Mouse (Mus musculus) liver, postnatal 0 days (tissue): ENCODE measurements at regions not wholly inside any gene's neighbourhood (a gene's known extent, or its start where the extent isn't known, plus 50 kb on each side); places are given as distances from the start of the nearest gene placed in this dataset.
A peak's percentile ranks its signal among the peaks of the same experiment; 100 is the strongest.
"Not testable (repeated sequence)": the region's sequence is repeated elsewhere in the genome, so short reads cannot be mapped to it uniquely, and the experiment has no call there.

Source experiments
- ATAC-seq: fragments of 200-750 bp; cut with Nextera tagmentation; 2 replicates; pipeline ENCODE4 v1.8.0; 2017; ENCODE audit warnings: mild to moderate bottlenecking, moderate library complexity
- DNase-seq: peaks from one replicate; pipeline ENCODE4 v3.0.0-alpha.2; 2016
- H3K27ac ChIP-seq: fragments of 300-500 bp; sonication (generic); 2 replicates; pipeline ENCODE4 v1.5.1; 2014; ENCODE audit warnings: antibody characterized with exemption, moderate library complexity, mild to moderate bottlenecking, low read depth
- H3K27me3 ChIP-seq: fragments of 300-500 bp; sonication (generic); 2 replicates; pipeline ENCODE4 v1.6.1; 2014; ENCODE audit warnings: low read length, control low read depth, mixed read lengths; ENCODE audit not compliant: insufficient read depth
- H3K36me3 ChIP-seq: fragments of 300-500 bp; sonication (generic); replicated peaks from 2 replicates; pipeline ENCODE4 v1.6.1; 2014; ENCODE audit warnings: mild to moderate bottlenecking, control low read depth, low read length, moderate library complexity, mixed read lengths; ENCODE audit not compliant: insufficient read depth
- H3K4me1 ChIP-seq: fragments of 300-500 bp; sonication (generic); 2 replicates; pipeline ENCODE4 v1.6.1; 2014; ENCODE audit warnings: antibody characterized with exemption, mild to moderate bottlenecking, control low read depth; ENCODE audit not compliant: insufficient read depth
- H3K4me2 ChIP-seq: fragments of 300-500 bp; sonication (generic); 2 replicates; pipeline ENCODE4 v1.6.1; 2014; ENCODE audit warnings: low read depth, mild to moderate bottlenecking, low read length, moderate library complexity, mixed read lengths
- H3K4me3 ChIP-seq: fragments of 300-500 bp; sonication (generic); 2 replicates; pipeline ENCODE4 v1.5.1; 2014; ENCODE audit warnings: low read depth, low read length
- H3K9ac ChIP-seq: fragments of 300-500 bp; sonication (generic); replicated peaks from 2 replicates; pipeline ENCODE4 v1.6.1; 2014; ENCODE audit warnings: mild to moderate bottlenecking, moderate library complexity
- H3K9me3 ChIP-seq: fragments of 300-500 bp; sonication (generic); 2 replicates; pipeline ENCODE4 v1.6.1; 2016; ENCODE audit warnings: mild to moderate bottlenecking, control low read depth, low read length, mixed read lengths
- CTCF ChIP-seq: sonication (generic); IDR thresholded peaks from 2 replicates; pipeline ENCODE4 v1.5.1; 2016; ENCODE audit warnings: antibody characterized with exemption, low read depth
- EP300 ChIP-seq: IDR thresholded peaks from 2 replicates; pipeline ENCODE4 v1.6.1; 2016; ENCODE audit warnings: antibody characterized with exemption, low read depth, mild to moderate bottlenecking
- WGBS: fragments of 180-500 bp; shearing (Covaris S2); extraction: QIAGEN DNeasy Blood & Tissue Kit; methylation state at CpG from one replicate; pipeline ENCODE4 v1.1.7; 2014; ENCODE audit not compliant: insufficient replicate concordance; 5-methylcytosine and 5-hydroxymethylcytosine counted together

- H3K9ac ChIP-seq: no peak overlapping the region
- H3K4me3 ChIP-seq: no peak overlapping the region
- no peaks in the 10 kb centered on the region for H3K27me3 ChIP-seq
- DNase-seq (no peak), ATAC-seq (no peak)
- no peaks in the 10 kb centered on the region for H3K36me3 ChIP-seq
- TF ChIP-seq CTCF: no peak
- no peak for TF ChIP-seq EP300
- no peak overlapping the region for H3K4me2 ChIP-seq
- H3K9me3 ChIP-seq: no peaks in the 10 kb centered on the region
- WGBS: 69% methylated on average over 12 of the region's 12 CpGs
- H3K4me1 ChIP-seq: no peaks in the 10 kb centered on the region
- H3K27ac ChIP-seq: no peak overlapping the region
Measured at GRCm38 (mm10) chr11:114483823-114484667, 184.3 kb upstream of the Rpl38 start.

GRCm38 (mm10) chr11:114483350-114483749, 185.0 kb upstream of the Rpl38 start:
- WGBS: 72% methylated on average over 7 of the region's 7 CpGs
- not testable (repeated sequence) for H3K9me3 ChIP-seq, H3K4me3 ChIP-seq, DNase-seq, H3K9ac ChIP-seq, H3K27ac ChIP-seq, ATAC-seq, H3K4me1 ChIP-seq, H3K4me2 ChIP-seq, H3K27me3 ChIP-seq, H3K36me3 ChIP-seq

GRCm38 (mm10) chr11:114482070-114482469, 186.3 kb upstream of the Rpl38 start:
- ATAC-seq: no peak
- DNase-seq: no peak
- Histone ChIP-seq H3K4me2 (no peak overlapping the region), H3K9ac (no peak overlapping the region), H3K9me3 (no peaks in the 10 kb centered on the region), H3K27ac (no peak overlapping the region), H3K36me3 (no peaks in the 10 kb centered on the region), H3K4me3 (no peak overlapping the region), H3K4me1 (no peaks in the 10 kb centered on the region), H3K27me3 (no peaks in the 10 kb centered on the region)
- no peak for TF ChIP-seq CTCF
- no peak for TF ChIP-seq EP300
- WGBS: 43% methylated on average over 10 of the region's 10 CpGs

GRCm38 (mm10) chr11:114481037-114481436, 187.3 kb upstream of the Rpl38 start:
- Histone ChIP-seq H3K27me3 (no peaks in the 10 kb centered on the region), H3K4me1 (no peaks in the 10 kb centered on the region), H3K27ac (no peak overlapping the region), H3K36me3 (no peaks in the 10 kb centered on the region), H3K4me3 (no peak overlapping the region), H3K9me3 (no peaks in the 10 kb centered on the region), H3K4me2 (no peak overlapping the region), H3K9ac (no peak overlapping the region)
- no peak for TF ChIP-seq EP300
- 62% methylated on average over 7 of the region's 7 CpGs for WGBS
- ATAC-seq (no peak), DNase-seq (no peak)

- Histone ChIP-seq H3K4me1 (no peaks in the 10 kb centered on the region), H3K9me3 (no peaks in the 10 kb centered on the region)
Measured at GRCm38 (mm10) chr11:114480119-114480540, 188.2 kb upstream of the Rpl38 start.

GRCm38 (mm10) chr11:114478736-114479135, 189.6 kb upstream of the Rpl38 start:
- WGBS: 18% methylated on average over 7 of the region's 7 CpGs
- H3K4me3 ChIP-seq: no peak overlapping the region
- no peak overlapping the region for H3K9ac ChIP-seq
- H3K4me2 ChIP-seq: peak overlapping the region; percentile 45; the same call in 1 of the 2 replicates
- H3K27me3 ChIP-seq: no peaks in the 10 kb centered on the region
- no peaks in the 10 kb centered on the region for H3K4me1 ChIP-seq
- no peak overlapping the region for H3K27ac ChIP-seq
- DNase-seq: no peak
- no peak for ATAC-seq
- H3K36me3 ChIP-seq: no peaks in the 10 kb centered on the region
- TF ChIP-seq EP300 (no peak), CTCF (no peak)
- no peaks in the 10 kb centered on the region for H3K9me3 ChIP-seq

More at GRCm38 (mm10) chr11:114480119-114480540, 188.2 kb upstream of the Rpl38 start:
- no peak overlapping the region for H3K9ac ChIP-seq
- ATAC-seq: no peak
- H3K36me3 ChIP-seq: no peaks in the 10 kb centered on the region
- TF ChIP-seq EP300 (no peak), CTCF (no peak)
- no peak for DNase-seq
- no peaks in the 10 kb centered on the region for H3K27me3 ChIP-seq
- WGBS: 71% methylated on average over 8 of the region's 8 CpGs
- H3K4me2 ChIP-seq: no peak overlapping the region
- H3K4me3 ChIP-seq: no peak overlapping the region
- H3K27ac ChIP-seq: no peak overlapping the region
